Mouse (Mus musculus): ENCODE data around the gene Cyp4f14. TPM values are rescaled to one million over a fixed set of nuclear protein-coding genes. Genes with fewer than 3 reads are reported as not detected.

Cyp4f14 gene
- not detected for polyA plus RNA-seq (2017; shearing (Covaris generic))

GRCm38 (mm10) chr17:32917131-32917530 lies at the start of gene Cyp4f14:
TSS of gene Cyp4f14 (minus strand) at chr17:32917342.

DNA sequence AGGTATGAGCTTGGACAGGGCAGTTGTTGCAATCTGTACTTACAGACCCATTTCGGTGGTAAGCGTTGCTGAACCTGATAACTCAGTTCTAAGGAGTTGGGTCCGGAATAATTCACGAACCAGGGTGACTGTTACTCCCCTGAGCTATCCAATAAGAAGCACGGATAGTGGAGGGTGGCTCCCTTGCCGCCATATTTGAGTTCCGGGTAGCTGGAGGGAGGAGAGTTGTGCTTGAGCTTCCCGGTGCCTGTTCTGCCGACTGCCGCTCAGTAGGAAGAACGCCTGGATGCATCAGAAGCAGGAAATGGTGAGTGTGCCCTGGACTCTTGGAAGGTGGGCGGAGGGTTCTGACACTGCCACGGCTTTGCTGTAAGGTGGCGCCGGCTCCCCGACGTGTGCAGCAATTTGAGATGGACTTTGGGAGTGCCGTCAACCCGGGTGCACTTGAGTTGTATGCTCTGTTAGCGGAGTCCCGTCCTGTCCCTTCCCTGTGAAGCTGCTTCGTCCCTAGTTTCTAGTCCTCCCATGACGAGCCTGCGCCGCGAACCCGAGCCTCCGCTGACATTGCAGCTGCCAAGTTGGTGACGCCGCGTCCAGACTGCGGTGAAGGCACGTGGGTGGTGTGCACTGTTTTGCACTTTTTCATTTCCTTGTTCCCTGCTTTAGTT lies 48.6 kb upstream of the Cyp4f14 start, which contains the start of gene Zfp472:
Zfp472 (plus strand) TSS at position 192 of the 668 bp plus-strand sequence.

DNA sequence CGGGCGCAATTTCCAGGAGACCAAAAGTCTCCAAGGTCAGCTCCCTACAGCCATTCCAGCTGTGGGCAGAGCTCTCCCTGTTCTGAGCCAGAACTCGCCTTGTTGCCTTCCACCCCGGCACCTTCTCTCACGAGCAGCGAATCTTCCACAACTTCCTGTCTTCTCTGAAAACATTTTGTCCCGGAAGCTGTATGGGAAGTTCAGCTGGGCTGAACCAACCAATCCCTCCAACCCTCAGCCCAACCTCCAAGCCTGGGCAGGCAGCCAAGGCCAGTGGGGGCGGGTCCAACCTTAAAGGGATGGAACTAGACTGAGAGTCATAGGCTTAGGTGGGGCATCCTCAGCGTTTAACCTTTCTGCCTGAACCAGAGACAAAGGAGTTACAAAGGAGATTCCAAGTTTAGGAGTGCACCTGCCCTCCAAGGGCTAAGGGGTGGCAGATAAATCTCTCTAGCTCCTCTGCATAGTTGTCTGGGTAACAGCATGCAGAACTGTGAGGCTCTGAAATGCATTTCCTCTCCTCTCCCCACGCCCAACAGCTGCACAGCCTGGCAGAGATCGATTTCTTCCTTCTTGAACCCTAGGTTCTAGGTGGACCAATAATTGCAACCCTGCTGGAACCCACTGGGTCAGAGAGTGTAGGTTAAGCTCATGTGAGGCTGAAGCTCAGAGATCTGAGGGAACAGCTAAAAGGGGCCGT lies 30.2 kb upstream of the Cyp4f14 start, which contains the start of gene Cyp4f13:
Cyp4f13 (minus strand) TSS at position 188 of the 700 bp plus-strand sequence.

DNA sequence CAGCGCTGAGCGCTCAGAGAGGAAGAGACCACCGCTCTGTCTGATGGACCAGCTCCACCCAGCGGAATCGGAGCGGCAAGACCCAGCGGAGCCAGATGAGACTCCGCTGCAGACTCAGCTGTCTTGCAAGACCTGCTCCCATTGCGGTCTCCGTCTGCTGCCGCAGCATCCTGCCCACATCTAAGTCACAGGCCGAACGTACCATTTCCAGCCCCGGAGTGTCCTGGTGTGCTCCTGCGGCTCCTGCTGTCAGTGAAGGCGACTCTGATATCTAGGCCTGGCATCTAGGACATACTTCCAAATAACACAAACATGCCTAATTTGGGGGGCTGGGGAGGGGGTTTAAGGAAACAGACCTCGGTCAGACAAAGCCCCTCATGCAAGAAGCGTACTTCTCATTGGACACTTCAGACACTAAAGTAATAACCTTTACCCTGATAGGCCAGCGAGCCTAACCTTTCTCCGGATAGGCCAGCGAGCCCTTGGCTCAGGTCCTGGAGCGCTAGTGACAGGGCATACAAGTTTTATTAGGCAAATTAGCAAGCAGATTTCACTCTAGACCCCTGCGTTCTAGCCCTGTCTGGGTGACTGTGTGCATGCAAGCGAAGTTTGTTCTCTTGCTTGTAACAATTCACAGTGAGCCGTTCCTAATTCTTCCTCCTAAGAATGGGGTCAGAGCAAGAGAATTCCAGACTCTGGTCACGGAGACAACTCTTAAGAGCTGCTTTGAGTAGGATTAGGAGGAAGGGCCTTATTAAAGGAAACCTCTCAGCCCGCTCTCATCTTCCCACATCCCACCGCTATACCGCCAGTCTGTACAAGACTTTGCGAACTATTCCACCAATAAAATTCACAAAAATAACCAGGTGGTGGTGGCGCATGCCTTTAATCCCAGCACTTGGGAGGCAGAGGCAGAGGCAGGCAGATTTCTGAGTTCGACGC lies 25.6 kb downstream of the Cyp4f14 start, which contains the start of gene Zfp870:
Zfp870 (minus strand) TSS at position 404 of the 942 bp plus-strand sequence.

Other genes with a start within 250 kb of the Cyp4f14 start
- not detected for gene Cyp4f15, start 231.7 kb downstream of the Cyp4f14 start, polyA plus RNA-seq (2017; shearing (Covaris generic))
- gene Zfp871, start 129.1 kb downstream of the Cyp4f14 start, polyA plus RNA-seq (2017; shearing (Covaris generic)) = 42.9 TPM
- gene Zfp811, start 107.4 kb downstream of the Cyp4f14 start, polyA plus RNA-seq (2017; shearing (Covaris generic)) = not detected
- 5.1 TPM for gene Zfp799, start 87.1 kb downstream of the Cyp4f14 start, polyA plus RNA-seq (2017; shearing (Covaris generic))
- 0.06 TPM for gene Zfp870, start 25.7 kb downstream of the Cyp4f14 start, polyA plus RNA-seq (2017; shearing (Covaris generic))
- 54.0 TPM for gene Cyp4f13, start 30.1 kb upstream of the Cyp4f14 start, polyA plus RNA-seq (2017; shearing (Covaris generic))
- gene Zfp472, start 48.5 kb upstream of the Cyp4f14 start, polyA plus RNA-seq (2017; shearing (Covaris generic)) = 24.2 TPM
- 12.2 TPM for gene Zfp952, start 75.8 kb upstream of the Cyp4f14 start, polyA plus RNA-seq (2017; shearing (Covaris generic))
- gene Zfp763, start 116.1 kb upstream of the Cyp4f14 start, polyA plus RNA-seq (2017; shearing (Covaris generic)) = 2.1 TPM
- not detected for gene 4921501E09Rik, start 150.7 kb upstream of the Cyp4f14 start, polyA plus RNA-seq (2017; shearing (Covaris generic))
- 3.1 TPM for gene Zfp563, start 172.0 kb upstream of the Cyp4f14 start, polyA plus RNA-seq (2017; shearing (Covaris generic))
- gene Morc2b, start 222.3 kb upstream of the Cyp4f14 start, polyA plus RNA-seq (2017; shearing (Covaris generic)) = not detected

Measured in naive thymus-derived CD4-positive, alpha-beta T cell, adult 5 months (primary cell).